Mouse (Mus musculus) lung, adult 18-20 months (tissue): ENCODE results near the gene Atp1b1.

Experiments
- DNase-seq, 2 experiments: peaks; one replicate each; pipeline ENCODE4 v3.0.0; 2022; ENCODE audit warnings: mixed read lengths in 2 of 2

Atp1b1 gene

GRCm38 (mm10) chr1:164458245-164458613, at the start of gene Atp1b1:
Gene Atp1b1 (minus strand): TSS chr1:164458355.
- peak; percentile 88 to 91 for DNase-seq

- DNase-seq = no peak
Measured at GRCm38 (mm10) chr1:164505096-164505495, 46.9 kb upstream of the Atp1b1 start.

DNA sequence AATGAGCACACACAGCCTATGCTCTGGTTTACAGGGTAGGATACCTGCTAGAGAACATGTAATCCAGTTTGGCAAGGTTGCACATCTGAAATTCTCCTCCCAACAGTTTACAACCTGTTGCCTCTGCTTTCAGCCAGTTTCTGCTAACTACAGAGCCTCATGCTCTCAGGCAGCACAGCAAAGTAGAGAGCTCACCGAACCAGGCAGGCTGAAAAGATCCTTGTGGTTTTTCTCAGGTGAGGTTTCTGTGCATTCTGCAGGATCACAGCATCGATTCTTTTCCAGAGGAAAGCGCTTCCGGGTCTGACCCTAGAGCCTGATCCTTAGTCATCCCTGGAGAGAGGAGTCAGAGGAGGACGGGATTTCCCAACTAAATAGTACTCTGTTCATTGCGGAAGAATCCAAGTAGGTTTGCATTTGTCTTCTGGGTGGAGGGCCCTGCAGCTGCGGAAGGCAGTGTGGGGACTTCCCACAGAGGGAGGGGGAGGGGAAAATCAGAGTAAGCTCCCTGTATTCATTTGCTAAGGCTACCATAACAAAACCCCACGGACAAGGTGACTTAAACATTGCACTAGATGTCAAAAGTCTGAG, 45.1 kb upstream of the Atp1b1 start:
- no peak for DNase-seq

- DNase-seq = no peak
Measured at GRCm38 (mm10) chr1:164502231-164502630, 44.1 kb upstream of the Atp1b1 start.

DNA sequence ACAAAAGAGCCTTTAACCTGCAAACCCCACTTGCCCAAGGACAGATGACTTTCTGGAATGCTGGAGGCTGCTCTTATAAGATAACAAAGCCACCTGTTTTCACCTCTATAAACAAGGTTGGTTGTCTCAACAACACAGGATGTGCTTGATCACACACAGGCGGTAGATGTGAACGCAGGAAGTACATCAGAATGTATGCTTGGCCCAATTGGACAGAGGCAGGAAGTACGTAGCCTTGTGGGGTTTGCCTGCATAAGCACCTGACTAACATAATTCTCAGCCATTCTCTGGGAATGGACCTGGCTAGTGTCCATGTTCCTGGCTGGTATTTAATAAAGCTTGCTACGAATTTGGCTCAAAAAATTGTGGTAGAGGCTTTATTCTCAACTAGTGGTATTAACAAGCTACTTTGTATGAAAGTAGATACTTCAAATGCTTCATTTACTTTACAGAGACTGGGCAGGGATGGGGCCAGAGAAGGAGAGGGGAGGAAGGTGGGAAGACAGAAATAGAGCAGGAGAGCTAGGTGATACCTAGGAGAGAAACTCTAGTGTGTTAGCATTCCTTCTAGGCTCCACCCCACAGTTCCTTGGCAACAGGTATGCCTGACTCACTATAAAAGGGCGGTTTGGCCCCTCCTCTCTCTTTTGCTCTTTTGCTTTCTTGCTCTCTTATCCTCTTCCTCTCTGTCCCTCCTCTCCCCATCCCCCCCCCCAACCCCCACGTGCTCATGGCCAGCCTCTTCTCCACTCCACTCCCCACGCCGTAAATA, 36.8 kb upstream of the Atp1b1 start:
- peak; percentile 13 to 48 for DNase-seq

GRCm38 (mm10) chr1:164494215-164494614, 36.1 kb upstream of the Atp1b1 start:
- no peak for DNase-seq

DNA sequence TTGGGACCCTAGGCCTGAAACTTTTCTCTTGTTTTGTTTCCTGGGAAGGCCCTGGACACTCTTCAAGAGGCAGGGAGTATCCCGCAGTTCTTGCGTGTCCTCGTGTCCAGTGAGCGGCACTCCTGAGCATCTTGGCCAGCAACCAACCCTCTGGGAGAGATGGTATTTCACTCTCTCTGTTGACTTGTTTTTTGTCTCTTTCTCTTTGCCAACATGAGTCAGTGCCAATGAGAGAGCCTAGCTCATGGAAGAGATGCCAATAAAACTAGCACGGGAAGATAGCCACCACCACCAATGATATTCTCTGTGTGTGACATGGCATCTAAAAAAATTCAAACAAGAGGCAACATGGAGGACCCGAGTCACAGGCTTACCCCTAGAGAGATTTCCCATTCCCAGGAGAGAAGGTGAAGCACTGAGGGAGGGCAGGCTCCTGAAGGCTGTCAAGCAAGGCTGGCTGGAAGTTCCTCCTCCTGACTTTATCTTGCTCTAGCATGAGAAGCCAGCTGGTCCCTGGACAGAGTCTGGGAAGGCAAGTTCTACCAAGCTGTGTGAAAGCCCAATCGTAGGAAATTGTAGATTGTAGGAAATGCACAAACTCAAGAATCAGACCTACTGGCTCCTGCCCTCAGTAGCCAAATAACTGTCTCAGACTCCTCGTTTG, 35.0 kb upstream of the Atp1b1 start:
- no peak for DNase-seq

- DNase-seq = no peak
Measured at GRCm38 (mm10) chr1:164492476-164492875, 34.3 kb upstream of the Atp1b1 start.

- no peak for DNase-seq
Measured at GRCm38 (mm10) chr1:164489961-164490594, 31.9 kb upstream of the Atp1b1 start.

DNA sequence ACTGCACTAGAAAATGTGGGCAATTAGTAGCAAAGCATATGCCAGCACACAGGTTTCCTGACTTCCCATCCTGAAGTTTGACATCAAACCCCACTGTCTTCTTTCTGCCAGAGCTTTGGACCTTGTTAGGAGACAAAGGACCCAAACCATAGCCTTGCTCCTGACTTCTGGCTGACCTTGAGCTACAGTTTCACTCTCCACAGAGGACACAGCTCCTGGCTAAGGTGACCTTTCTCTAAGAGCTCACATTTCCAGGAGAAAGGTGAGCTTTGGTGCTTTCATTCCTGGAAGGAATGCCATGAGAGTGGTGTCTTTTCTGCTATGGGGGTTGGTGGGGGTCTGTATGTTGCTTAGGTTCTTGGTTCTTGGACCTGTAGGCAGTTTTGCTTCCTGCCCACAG, 25.6 kb upstream of the Atp1b1 start:
- DNase-seq = no peak

DNA sequence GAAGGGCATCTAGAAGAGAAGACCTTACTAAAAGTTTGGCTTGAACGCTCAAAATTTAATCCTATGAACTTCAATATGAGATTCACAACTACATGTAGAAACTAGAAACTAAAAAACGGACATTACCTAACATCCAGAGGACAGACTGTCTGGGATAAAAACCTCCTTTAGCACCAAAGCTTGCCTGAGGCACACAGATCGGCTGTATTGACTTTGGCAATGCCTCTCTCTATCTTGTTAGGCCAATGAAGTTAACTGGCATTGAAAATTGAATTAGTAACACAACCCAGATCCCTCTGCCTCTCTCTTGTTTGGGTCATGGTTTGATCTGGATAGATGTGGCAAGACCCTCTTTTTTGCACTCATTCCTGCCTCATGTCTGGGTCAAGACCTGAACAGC, 24.7 kb upstream of the Atp1b1 start:
- DNase-seq = no peak

DNA sequence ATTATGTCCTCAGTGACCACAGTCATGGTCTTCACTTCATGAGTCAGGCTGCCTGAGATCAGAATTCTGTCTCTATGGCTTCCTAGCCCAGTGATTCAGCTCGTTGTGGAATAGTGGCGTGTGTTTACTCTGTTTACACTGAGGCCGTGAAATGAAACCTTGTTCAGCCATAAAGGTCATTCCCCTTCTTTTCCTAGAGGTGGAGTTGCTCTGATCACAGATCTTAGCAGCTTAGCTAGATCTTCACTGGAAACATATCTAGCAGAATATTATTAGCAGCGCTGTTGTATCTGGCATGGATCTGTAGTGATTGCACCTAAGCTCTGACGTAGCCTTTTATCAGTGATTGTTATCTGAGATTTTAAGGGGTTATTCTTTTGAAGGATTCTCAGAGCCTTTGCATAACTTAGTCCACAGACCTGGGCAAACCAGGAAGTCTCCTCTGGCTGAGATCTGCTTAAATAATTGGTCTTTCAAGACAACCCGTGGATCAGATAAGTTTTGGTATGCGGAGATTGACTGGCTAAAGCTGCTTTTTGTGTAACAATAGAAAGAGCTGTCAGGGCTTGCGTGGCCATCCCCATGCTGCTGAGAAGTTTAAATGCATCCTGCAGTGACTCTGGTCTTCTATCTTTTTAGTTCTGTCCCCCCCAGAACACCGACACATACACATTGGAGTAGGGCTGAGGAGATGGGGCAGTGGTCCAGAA, 23.6 kb upstream of the Atp1b1 start:
- no peak for DNase-seq

GRCm38 (mm10) chr1:164480755-164481644, 22.8 kb upstream of the Atp1b1 start:
- DNase-seq = no peak

DNA sequence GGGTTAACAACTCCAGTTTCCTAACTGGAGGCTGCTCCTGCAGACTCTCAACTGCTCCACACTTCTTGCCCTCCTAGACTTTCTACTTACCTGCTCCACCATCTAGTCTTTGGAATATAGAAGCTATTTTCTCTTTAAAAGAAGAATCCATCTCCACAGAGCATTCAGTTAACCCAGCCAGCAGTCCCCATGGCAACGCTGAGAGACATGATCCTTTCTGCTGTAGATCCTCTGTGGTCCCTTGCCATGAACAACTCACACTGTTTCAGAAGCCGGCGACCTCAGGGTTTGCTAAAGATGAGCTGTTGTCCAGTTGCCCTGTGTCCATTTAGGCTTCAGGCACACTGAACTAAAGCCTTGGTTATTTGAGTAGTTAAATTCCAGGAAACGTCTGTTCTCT, 17.7 kb upstream of the Atp1b1 start:
- DNase-seq = no peak

DNA sequence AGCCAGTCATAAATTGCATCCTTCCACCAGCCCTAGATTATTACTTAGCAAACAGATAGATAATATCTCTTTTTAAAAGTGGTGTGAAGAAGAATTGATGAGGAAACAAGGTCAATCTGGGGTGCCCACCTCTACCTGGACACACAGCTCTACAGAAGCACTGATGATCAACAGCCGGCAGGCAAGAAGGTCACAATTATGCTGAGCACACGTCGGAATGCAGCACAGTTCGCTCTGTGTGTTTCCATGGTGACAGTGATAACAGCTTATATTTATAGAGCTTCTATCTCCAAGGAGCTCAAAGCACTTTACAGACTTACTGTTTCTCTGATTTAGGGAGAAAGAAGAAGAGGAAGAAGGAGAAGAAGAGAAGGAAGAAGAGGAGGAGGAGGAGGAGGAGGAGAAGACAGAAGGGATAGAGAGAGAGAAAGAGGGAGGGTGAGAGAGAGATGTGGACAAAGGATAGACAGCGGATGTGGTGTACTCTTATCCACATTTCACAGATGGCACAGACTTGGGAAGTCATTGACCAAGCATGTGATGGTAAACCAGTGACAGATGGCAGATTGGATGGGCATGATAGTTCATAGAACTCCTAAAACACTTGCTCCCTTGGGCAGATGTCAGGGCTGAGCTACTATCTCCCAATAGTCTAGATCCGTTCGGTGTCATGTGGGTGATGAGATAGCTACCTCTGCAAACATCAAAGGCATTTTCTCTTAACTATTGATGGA, 16.8 kb upstream of the Atp1b1 start:
- DNase-seq = no peak

DNA sequence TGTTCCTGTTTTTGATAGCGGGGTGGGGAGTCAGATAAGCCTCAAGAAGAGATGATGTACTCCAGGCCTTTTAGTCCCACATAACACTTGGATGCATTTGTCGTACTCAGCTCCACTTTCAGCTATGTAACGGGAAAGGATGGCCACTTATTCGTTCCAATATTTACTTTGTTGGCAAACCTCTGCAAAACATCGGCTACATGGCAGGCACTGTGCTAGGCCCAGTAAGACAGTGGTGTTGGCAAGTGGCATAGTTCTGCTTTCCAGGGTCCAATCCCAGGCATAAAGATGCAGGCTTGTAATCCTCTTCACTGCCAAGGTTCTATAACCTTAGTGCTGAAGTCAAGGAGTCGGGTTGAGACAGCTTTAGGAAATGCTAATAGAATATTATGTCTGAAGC, 16.2 kb upstream of the Atp1b1 start:
- DNase-seq = no peak

GRCm38 (mm10) chr1:164473398-164473797, 15.2 kb upstream of the Atp1b1 start:
- no peak for DNase-seq

DNA sequence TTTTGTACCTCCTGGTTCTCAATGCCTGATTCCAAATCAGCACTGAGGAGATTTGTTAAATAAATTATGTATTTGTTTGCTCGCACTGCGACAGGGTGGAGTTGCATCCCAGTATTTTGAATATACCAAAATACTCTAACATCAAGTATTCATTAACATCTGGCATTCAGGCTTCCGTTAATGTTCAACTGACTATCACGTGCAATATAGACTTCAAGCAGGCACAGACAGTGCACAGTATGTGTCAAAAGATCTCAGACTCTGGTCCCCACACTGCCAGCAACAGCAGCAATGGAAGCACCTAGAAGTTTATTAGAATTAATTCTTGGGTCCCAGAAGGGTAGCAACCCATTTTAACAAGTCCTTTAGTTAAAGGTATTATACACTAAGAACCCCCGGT, 13.5 kb upstream of the Atp1b1 start:
- no peak for DNase-seq

DNA sequence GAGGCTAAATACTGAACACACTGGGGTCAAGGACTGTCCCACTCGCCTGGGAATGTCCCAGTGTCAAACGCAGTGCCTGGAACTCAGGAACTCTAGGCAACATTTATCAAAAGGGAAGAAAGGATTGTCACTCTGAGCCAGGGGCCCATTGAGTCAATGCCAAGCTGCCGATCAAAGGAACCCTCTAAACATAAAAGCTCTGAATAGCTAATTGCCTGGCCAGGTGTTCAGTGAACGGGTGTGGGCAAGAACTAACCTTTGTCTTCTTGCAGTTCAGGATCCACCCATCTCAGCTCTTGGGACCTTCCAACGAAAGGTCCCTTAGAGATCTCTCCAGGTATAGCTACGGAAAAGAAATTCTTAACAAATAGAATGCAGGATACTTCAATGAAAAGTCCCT, 12.8 kb upstream of the Atp1b1 start:
- DNase-seq = no peak

GRCm38 (mm10) chr1:164468329-164468728, 10.2 kb upstream of the Atp1b1 start:
- no peak for DNase-seq

- no peak for DNase-seq
Measured at GRCm38 (mm10) chr1:164467406-164467805, 9.3 kb upstream of the Atp1b1 start.
